Mouse (Mus musculus): ENCODE measurements at regions not wholly inside any gene's neighbourhood (a gene's known extent, or its start where the extent isn't known, plus 50 kb on each side); places are given as distances from the start of the nearest gene placed in this dataset.
A peak's percentile ranks its signal among the peaks of the same experiment; 100 is the strongest.

DNA sequence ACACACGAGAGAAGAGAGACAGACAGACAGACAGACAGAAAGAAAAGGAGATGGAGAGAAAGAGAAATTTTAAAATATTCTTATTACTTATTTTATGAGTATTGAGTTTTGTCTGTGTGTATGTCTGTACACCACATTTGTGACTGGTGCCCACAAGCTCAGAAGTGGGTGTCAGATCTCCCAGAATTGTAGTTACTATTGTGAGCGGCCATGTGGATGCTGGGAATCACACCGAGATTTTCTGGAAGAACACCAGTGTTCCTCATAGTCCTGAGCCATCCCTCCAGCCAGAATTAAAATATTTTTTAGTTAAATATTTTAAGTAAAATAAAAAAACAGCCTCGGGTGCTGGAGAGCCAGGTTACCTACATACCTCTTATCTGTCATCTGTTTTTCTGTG, 110.6 kb upstream of the Med13l start:
- Histone ChIP-seq H3K4me2 (no peak overlapping the region), H3K27ac (replicated peaks) (no peak overlapping the region), H3K9me3 (replicated peaks) (no peaks in the 10 kb centered on the region), H3K4me3 (replicated peaks) (no peak overlapping the region), H3K36me3 (no peaks in the 10 kb centered on the region), H3K4me1 (peaks cover 1% of the 10 kb centered on the region; the same call in 1 of the 2 replicates), H3K27me3 (replicated peaks) (0 out of 2 replicates have a peak, but pooled peaks cover 3% of the 10 kb centered on the region), H3K9ac (replicated peaks) (no peak overlapping the region)
- no peak for ATAC-seq (ENCODE audit: low FRiP score)
- 91% methylated on average over 4 of the region's 4 CpGs for WGBS

DNA sequence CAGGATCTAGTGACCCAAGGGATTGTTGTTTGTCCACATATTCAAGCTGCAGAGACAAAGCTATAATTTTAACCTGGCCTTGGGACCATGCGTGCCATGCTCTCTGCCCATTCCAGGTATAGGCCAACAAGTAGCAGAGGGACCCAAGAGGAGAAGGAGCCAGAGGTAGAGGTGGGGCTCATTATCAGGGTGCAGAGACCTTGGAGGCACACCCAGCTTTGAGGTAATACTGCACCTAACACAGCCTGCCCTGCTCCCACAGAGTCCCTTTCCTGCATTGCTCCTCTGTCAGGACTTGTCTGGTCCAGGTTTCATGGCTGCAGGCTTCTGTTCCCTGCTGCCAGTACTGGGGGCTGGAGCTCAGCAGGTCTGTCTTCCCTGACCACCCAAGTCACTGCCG, 108.4 kb upstream of the Med13l start:
- H3K4me1 ChIP-seq: no peaks in the 10 kb centered on the region
- H3K27ac ChIP-seq (replicated peaks): no peak overlapping the region
- no peaks in the 10 kb centered on the region for H3K9me3 ChIP-seq (replicated peaks)
- no peak overlapping the region for H3K9ac ChIP-seq (replicated peaks)
- no peak overlapping the region for H3K4me2 ChIP-seq
- no peaks in the 10 kb centered on the region for H3K27me3 ChIP-seq (replicated peaks)
- H3K36me3 ChIP-seq: no peaks in the 10 kb centered on the region
- ATAC-seq (ENCODE audit: low FRiP score): no peak
- WGBS: 75% methylated on average over 2 of the region's 2 CpGs
- H3K4me3 ChIP-seq (replicated peaks): no peak overlapping the region

DNA sequence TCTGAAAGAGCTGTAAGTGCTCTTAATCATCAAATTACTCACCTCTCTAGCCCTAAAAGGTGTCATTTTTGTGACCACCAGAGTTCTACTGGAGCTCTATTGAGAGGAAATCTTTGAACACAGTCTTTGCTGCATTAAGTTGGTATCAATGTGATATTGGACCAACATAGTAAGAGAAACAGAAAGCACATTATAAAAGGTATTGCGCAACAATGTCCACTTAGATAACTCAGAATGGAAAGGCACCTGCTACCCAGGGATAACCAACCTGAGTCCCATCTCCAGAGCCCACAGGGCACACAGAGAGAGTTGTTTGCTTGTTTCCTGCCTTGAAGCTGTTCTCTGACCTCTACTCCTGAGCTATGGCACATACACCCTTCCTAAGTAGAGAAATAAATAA, 106.4 kb upstream of the Med13l start:
- Histone ChIP-seq H3K27me3 (replicated peaks) (no peaks in the 10 kb centered on the region), H3K4me2 (no peak overlapping the region), H3K27ac (replicated peaks) (no peak overlapping the region), H3K9me3 (replicated peaks) (no peaks in the 10 kb centered on the region), H3K4me3 (replicated peaks) (no peak overlapping the region), H3K4me1 (peaks cover 6% of the 10 kb centered on the region), H3K9ac (replicated peaks) (no peak overlapping the region), H3K36me3 (no peaks in the 10 kb centered on the region)
- 98% methylated on average over 1 of the region's 1 CpGs for WGBS
- no peak for ATAC-seq (ENCODE audit: low FRiP score)

DNA sequence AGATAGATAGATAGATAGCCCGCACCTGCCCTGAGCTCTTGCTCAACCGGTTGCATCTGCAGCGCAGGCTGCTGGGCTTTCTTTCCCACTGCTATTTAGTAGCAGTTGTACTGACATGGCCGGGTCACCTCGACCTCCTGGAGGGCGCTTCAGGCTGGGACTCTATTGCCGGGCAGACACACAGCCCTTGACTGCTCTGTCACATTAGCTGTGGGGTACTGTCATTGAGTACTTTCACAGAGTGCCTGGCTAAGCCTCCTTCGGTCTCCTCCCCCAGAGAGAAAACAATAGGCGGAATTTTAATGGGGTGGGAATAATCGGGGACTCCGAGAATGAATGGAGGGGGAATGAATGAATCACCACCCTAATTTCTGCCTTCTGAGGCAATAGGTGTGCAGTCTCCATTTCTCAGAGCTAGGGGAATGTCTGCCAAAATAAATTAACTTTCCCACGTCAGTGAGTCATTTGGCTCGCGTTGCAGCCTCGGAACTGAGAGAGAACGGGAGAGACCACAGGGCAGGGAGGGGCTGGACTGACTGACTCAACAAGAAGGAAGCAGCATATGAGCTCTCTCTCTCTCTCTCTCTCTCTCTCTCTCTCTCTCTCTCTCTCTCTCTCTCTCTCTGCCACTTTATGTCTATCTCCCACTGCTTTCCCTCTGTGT, 101.6 kb upstream of the Med13l start:
- Histone ChIP-seq H3K27me3 (replicated peaks) (no peaks in the 10 kb centered on the region; the same call in 1 of the 2 replicates), H3K4me3 (replicated peaks) (peak overlapping the region; percentile 21), H3K9me3 (replicated peaks) (no peaks in the 10 kb centered on the region), H3K9ac (replicated peaks) (no peak overlapping the region; the same call in 1 of the 2 replicates), H3K27ac (replicated peaks) (0 out of 2 replicates have a peak overlapping the region, but pooled peaks have one; percentile 28), H3K4me1 (peaks cover 18% of the 10 kb centered on the region), H3K36me3 (no peaks in the 10 kb centered on the region), H3K4me2 (peak overlapping the region; percentile 56)
- WGBS: 3% methylated on average over 16 of the region's 16 CpGs
- ATAC-seq (ENCODE audit: low FRiP score): peak; percentile 59

DNA sequence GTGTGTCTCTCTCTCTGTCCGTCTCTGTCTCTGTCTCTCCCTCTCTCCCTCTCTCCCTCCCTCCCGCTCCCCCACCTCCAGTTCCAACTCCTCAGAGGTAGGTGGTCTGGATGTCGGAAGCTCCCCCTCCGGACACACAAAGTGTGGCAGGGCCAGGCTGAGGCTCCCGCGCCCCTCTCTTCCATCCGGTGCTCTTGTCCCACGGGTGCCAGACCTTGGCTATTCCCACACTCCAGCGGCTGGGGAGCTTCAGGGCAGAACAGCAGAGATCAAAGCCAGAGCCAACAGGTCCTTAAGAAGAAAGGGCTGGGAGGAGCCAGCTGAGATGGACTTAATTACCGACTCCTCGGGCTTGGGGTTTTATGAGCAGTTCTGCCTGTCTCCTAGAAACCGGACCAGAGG, 101.1 kb upstream of the Med13l start:
- H3K36me3 ChIP-seq: no peaks in the 10 kb centered on the region
- WGBS: under 1% methylated on average over 12 of the region's 12 CpGs
- 0 out of 2 replicates have a peak overlapping the region, but pooled peaks have one; percentile 21 for H3K4me3 ChIP-seq (replicated peaks)
- H3K9ac ChIP-seq (replicated peaks): no peak overlapping the region
- peak; percentile 74; the same call in 1 of the 2 replicates for ATAC-seq (ENCODE audit: low FRiP score)
- no peaks in the 10 kb centered on the region for H3K9me3 ChIP-seq (replicated peaks)
- 0 out of 2 replicates have a peak overlapping the region, but pooled peaks have one; percentile 2 for H3K27ac ChIP-seq (replicated peaks)
- H3K27me3 ChIP-seq (replicated peaks): peaks cover 2% of the 10 kb centered on the region
- H3K4me2 ChIP-seq: peak overlapping the region; percentile 56
- peaks cover 19% of the 10 kb centered on the region for H3K4me1 ChIP-seq

DNA sequence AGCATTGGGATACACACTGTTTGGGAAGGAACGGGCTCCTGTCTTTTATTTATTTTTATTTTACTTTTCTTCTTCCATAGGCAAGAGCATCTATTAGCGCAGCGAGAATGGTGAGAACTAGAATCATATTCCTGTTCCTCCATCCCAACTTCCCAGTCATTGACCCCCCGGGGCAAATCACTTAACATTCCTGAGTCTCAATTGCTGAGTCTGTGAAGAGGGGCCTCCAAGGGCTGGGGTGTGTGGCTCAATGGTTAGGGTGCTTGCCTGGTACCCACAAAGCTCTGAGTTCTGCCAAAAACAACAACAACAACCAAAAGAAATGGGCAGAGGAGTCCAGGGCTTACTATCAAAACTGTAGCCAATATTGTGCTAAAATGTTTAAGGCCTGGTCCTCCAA, 98.5 kb upstream of the Med13l start:
- Histone ChIP-seq H3K4me1 (peaks cover 37% of the 10 kb centered on the region), H3K27ac (replicated peaks) (no peak overlapping the region), H3K27me3 (replicated peaks) (peaks cover 6% of the 10 kb centered on the region), H3K9ac (replicated peaks) (no peak overlapping the region), H3K36me3 (no peaks in the 10 kb centered on the region), H3K9me3 (replicated peaks) (no peaks in the 10 kb centered on the region), H3K4me2 (no peak overlapping the region), H3K4me3 (replicated peaks) (no peak overlapping the region)
- ATAC-seq (ENCODE audit: low FRiP score): no peak
- 60% methylated on average over 4 of the region's 4 CpGs for WGBS

DNA sequence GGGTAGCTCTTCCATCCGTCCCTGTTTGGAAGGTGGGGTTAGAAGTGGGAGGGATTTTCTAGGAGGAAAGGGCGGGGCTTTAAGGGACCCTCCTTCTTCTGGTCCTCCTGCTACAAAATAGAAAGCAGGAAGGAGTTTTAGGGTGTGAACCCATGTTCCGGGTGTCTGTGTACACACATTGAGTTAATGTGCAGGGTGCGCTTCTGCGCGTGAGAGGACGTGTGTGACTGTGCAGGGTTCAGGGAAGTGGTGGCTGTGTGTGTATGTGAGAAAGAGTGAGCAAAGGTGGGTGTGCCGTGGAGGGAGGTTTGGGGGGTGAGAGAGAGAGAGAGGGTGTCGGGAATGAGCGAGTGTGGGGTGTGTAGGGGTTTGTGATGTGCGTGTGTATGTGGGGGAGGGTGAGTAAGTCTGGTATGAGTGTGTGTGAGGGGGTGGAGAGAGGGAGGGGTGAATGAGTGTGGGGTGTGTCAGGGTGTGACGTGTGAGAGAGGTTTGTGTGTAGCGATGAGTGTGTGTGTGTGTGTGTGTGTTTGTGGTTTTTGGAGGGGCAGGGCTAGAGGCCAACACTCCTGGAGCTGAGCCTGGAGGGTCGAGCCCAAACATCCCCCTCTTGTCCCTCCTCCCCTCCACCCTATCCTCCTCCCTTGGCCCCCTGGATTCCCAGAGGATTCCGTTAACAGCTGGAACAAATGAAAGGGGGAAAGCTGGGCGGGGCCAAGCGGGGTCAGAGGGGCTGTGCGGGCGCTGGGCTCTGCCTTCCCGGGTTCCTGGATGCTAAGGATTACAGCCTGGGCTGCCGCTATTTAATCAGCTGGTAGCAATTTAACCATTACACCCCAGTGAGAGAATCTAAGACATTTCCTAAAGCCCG, 95.3 kb upstream of the Med13l start:
- 6% methylated on average over 22 of the region's 22 CpGs for WGBS

DNA sequence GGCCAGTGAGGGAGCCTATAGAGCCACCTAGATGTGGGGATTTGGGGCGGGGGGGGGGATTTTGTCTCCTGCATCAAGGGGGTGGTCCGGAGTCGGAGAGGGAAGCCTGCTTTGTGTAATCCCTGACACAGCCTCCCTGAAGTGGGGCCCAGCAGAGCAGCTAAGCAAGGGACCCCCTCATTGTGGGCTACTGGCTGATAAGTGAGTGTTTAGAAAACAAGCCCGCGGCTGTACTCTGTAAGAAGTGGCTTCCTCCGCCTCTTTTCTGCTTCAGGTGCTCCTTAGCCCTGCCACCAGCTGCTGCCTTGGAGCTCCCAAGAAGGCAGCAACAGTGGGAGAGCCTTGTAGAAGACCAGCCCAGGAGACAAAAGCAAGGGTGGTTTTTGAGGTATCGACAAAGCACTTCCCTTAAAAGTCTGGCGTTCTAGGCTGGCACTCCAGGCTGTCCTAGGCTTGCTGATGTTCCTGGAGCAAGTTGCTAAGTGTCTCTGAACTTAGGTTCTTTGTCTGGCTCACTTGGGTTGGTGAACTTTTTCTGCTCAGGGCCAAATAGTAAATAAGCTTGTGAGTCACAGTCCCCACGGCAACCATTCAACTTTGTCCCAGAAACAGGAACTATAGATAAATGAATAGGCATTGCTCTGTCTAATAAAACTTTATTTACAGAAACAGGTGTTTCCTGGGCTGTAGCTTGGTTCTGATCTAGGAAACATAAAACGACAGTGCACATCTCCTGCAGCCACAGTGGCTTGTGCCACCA, 94.3 kb upstream of the Med13l start:
- H3K27me3 ChIP-seq (replicated peaks): peaks cover 6% of the 10 kb centered on the region
- no peaks in the 10 kb centered on the region for H3K36me3 ChIP-seq
- no peaks in the 10 kb centered on the region for H3K9me3 ChIP-seq (replicated peaks)
- no peak for ATAC-seq (ENCODE audit: low FRiP score)
- H3K4me3 ChIP-seq (replicated peaks): no peak overlapping the region
- 8% methylated on average over 10 of the region's 10 CpGs for WGBS
- H3K27ac ChIP-seq (replicated peaks): no peak overlapping the region
- H3K4me2 ChIP-seq: peak overlapping the region; percentile 50
- peaks cover 29% of the 10 kb centered on the region for H3K4me1 ChIP-seq
- H3K9ac ChIP-seq (replicated peaks): no peak overlapping the region

More for the DNA sequence above, 95.3 kb upstream of the Med13l start:
- peak overlapping the region; percentile 50 for H3K4me2 ChIP-seq
- ATAC-seq (ENCODE audit: low FRiP score): no peak; the same call in 1 of the 2 replicates
- peak overlapping the region; percentile 7; the same call in 1 of the 2 replicates for H3K4me3 ChIP-seq (replicated peaks)
- no peaks in the 10 kb centered on the region for H3K9me3 ChIP-seq (replicated peaks)
- no peak overlapping the region for H3K27ac ChIP-seq (replicated peaks)
- H3K9ac ChIP-seq (replicated peaks): no peak overlapping the region
- H3K4me1 ChIP-seq: peaks cover 29% of the 10 kb centered on the region
- H3K27me3 ChIP-seq (replicated peaks): peaks cover 6% of the 10 kb centered on the region
- no peaks in the 10 kb centered on the region for H3K36me3 ChIP-seq

DNA sequence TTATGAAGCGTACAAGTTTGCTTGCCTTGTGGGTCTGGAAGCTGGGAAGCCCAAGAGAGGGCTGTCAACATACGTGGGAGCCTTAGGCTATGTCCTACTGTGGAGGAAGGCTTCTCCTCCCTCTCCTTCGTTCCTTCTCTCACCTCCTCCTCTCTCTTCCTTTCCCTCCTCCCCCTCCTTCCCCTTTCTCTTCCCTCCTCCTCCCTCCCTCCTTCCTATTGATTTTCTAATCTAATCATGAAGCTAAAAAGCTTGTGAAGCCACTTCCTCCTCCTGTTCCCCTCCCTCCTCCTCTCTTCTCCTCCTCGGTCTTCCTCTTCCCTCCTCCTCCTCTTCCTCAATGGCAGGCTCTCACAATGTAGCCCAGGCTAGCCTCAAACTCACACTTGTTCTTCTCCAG, 91.7 kb upstream of the Med13l start:
- ATAC-seq (ENCODE audit: low FRiP score): no peak

DNA sequence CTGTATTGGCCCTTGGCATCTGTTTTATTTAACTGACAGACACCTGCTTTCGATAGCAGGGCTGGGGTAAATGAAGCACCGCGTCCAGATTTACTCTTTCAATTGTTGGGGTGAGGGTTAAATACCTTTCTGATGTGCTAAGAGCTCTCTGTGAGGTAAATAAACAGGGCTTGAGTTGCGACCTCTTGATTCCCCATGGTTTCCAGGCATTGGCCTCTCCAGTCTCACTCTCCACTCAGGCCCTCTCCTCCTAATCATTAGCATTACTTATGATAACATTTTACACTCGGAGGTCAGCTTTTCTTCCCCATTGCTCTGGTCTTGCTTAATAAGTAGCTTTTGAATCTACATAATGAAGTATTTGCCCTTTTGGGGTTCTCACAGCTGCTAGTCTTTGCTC, 88.9 kb upstream of the Med13l start:
- Histone ChIP-seq H3K9me3 (replicated peaks) (no peaks in the 10 kb centered on the region), H3K4me2 (no peak overlapping the region), H3K4me3 (replicated peaks) (no peak overlapping the region), H3K4me1 (peaks cover 9% of the 10 kb centered on the region; the same call in 1 of the 2 replicates), H3K36me3 (no peaks in the 10 kb centered on the region), H3K27ac (replicated peaks) (no peak overlapping the region), H3K9ac (replicated peaks) (no peak overlapping the region), H3K27me3 (replicated peaks) (no peaks in the 10 kb centered on the region)
- 57% methylated on average over 5 of the region's 5 CpGs for WGBS
- ATAC-seq (ENCODE audit: low FRiP score): no peak

More for the DNA sequence above, 91.7 kb upstream of the Med13l start:
- no peak overlapping the region for H3K27ac ChIP-seq (replicated peaks)
- 77% methylated on average over 4 of the region's 4 CpGs for WGBS
- H3K36me3 ChIP-seq: no peaks in the 10 kb centered on the region
- H3K4me1 ChIP-seq: peaks cover 29% of the 10 kb centered on the region
- H3K9me3 ChIP-seq (replicated peaks): no peaks in the 10 kb centered on the region
- no peak overlapping the region for H3K4me2 ChIP-seq
- H3K4me3 ChIP-seq (replicated peaks): no peak overlapping the region
- peaks cover 6% of the 10 kb centered on the region; the same call in 1 of the 2 replicates for H3K27me3 ChIP-seq (replicated peaks)
- H3K9ac ChIP-seq (replicated peaks): no peak overlapping the region

DNA sequence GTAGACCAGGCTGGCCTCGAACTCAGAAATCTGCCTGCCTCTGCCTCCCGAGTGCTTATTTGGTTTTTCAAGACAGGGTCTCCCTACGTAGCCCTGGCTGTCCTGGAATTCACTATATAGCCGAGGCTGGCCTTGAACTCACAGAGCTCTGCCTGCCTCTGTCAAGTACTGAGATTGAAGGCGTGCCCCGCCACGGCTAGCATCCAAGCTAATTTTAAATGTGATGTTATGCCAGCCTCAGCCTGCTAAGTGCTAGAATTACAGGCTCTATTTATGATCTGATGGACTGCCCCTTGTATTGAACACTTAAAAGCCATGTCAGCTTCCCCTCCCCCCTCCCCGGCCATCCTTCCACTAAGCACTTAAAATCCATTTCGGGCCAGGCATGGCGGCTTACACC, 88.2 kb upstream of the Med13l start:
- Histone ChIP-seq H3K4me1 (peaks cover 9% of the 10 kb centered on the region; the same call in 1 of the 2 replicates), H3K27ac (replicated peaks) (no peak overlapping the region), H3K36me3 (no peaks in the 10 kb centered on the region), H3K27me3 (replicated peaks) (no peaks in the 10 kb centered on the region), H3K4me2 (no peak overlapping the region), H3K9ac (replicated peaks) (no peak overlapping the region), H3K9me3 (replicated peaks) (no peaks in the 10 kb centered on the region), H3K4me3 (replicated peaks) (no peak overlapping the region)
- no peak for ATAC-seq (ENCODE audit: low FRiP score)
- 81% methylated on average over 10 of the region's 10 CpGs for WGBS

Measured in neural tube, embryonic 15.5 days (tissue).